Mouse (Mus musculus): ENCODE measurements at regions not wholly inside any gene's neighbourhood (a gene's known extent, or its start where the extent isn't known, plus 50 kb on each side); places are given as distances from the start of the nearest gene placed in this dataset.
A peak's percentile ranks its signal among the peaks of the same experiment; 100 is the strongest.

DNA sequence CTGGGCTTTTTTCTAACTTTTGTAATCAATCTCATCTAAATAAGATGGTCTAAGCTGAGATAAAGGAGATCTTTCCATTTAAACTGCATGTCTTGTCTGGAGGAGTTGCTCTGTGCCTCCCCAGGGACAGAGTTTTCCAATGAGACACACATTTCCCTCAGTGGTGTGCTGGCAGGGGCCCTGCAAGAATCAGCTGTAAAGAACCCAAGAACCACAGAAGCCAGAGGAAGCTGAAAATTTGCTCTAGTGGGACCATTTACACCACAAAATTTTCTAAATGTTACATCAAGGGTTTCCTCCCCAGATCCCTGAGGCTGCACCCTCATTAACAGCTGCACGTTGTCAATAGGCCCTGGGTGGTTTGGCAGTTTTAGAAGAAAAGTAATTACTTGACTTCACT, 301.0 kb upstream of the Ttc14 start:
- DNase-seq (ENCODE audit: low spot score): no peak

DNA sequence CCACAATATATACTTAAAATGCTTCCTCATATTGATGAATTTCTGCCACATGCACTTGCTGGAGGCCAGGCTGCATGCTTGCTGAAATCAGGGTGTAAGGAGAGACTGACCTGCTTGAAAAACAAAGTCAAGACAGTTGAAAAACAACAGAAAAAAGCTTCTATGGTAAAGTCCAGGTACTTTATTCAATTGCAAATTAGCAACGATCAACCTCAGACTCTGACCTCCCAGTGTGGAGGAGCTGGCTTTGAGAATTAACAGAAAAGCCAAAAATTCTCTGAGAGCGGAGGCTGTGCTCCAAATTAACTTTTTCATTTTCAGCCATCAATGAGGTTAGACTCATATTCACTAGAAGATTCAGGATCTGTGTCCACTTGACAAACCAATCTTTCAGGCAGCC, 291.4 kb upstream of the Ttc14 start:
- DNase-seq (ENCODE audit: low spot score): no peak

DNA sequence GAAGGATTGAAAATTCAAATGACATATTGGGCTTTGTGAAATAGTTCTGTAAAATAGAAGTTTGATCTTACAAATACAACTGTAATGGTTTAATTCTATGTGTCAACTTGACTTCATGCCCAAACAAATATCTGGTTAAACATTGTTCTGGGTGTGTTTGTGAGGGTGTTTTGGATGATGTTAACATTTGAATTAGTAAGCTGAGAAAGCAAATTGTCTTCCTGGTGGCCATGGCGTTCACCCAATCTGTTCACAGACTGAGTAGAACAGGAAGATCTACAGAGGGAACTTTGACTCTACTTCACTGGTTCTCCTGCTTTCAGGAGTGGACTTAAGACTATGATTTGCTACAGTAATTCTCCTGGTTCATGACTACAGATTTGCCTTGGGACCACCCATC, 255.5 kb upstream of the Ttc14 start:
- no peak for DNase-seq (ENCODE audit: low spot score)

DNA sequence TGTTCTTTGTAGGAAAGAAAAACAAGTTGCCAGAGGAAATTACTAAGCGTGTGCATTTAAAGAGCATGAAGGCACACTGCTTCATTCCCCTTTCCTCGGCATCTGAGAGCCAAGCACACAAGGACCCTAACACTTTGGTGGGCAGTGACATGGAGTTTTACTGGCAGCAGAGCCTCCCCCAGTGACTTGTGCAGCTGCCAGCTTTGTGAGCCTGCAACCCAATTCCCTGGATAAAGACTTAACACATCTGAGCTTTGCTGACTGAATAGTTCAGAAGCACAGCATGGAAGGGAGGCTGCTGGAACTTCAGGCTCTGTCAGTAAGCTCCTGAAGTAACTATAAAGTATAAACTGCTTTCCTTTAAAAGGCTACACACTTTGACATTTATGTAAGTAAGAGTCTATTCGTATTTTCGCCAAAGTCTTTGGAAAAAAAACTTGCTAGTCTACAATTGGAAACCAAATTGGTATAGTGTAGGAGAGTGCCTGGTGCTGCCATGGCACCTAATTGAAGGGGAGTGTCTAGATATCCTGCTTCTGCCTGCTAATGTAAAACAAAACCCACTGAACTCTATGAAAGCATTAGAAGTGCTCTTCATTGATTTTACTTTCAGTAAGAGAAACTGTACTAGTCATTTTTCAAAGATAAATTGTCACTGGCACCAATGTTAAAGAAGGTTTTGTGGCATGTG, 236.8 kb upstream of the Ttc14 start:
- DNase-seq (ENCODE audit: low spot score): peak; percentile 7

DNA sequence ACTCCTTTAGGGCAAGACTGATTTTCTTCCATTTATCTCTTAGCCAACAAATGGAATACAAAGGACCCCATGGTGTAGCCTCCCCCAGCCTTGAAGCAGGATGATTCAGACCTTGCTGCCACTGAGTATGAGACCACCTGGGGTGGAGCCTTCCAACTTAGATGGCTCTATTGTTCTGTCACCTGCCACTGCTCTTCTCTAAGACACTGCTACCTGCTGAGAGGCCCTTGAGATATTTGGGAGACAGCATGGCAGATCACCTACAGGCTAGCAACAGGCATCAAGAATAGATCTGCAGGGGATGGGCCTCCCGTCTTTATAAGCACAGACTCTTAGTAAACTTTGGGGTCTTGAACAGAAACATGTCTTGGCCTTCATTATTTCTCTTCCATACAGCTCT, 219.0 kb upstream of the Ttc14 start:
- DNase-seq (ENCODE audit: low spot score): no peak

DNA sequence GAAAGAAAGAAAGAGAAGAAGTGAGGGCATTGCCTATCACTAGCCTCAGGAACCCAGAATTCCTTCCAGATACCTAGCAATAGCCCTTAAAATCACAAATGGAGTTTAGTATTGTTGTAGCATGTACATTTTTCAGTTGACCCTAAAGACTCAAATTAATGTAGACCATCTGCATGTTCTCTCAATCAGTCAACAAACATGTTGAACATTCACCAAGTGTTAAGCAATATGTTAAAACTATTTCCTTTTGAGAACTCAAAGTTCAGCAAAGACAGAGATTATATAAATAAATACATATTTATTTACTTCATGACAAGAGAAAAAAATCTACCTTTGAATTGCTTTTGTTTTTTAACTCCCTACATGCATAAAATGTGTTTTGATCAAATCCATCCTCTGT, 185.4 kb upstream of the Ttc14 start:
- DNase-seq (ENCODE audit: low spot score): no peak

DNA sequence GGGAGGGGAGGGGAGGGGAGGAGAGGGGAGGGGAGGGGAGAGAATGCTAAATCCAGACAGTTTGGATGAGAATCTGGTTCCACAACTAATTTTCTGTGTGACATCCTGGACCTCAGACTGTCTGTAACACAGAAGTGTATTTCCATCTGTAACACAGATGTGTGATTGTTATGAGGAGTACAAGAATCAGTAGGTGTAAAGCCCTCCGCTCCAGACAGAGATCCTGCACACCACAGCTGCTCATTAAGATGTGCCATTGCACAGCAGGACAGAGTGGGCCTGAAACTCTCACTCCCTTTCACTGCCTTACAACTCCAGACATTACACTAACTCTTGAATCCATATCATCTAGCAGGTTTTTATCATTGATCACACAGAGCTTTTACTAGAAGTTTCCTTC, 182.8 kb upstream of the Ttc14 start:
- DNase-seq (ENCODE audit: low spot score): no peak

- DNase-seq (ENCODE audit: low spot score): peak; percentile 7
These were observed 166.6 kb upstream of the Ttc14 start for GRCm38 (mm10) chr3:33632928-33633514.

DNA sequence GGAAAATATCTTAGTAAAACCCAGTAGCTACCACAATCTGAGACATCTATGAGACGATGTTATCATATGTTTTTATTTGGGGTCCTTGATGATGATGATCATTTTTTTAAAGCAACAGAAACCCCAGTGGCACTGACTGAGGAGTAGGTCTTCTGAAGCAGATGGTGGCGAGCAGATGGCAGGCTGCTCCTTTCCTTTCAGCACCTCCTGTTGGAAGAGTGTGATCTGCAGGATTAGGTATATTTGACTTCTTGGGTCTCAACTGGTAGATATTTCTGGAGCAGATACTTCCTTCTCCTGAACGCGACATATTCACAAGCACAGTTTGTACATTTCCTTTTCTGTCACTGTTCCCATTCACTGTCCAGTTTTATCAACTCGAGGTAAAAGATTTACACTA, 141.0 kb upstream of the Ttc14 start:
- no peak for DNase-seq (ENCODE audit: low spot score)
